Mouse (Mus musculus) thymus, adult 2 months (tissue): ENCODE data around the gene Zfp513.
A peak's percentile ranks its signal among the peaks of the same experiment; 100 is the strongest.

Experiments used
- CTCF ChIP-seq: fragments of 200-500 bp; IDR thresholded peaks from 2 replicates; pipeline ENCODE4 v1.5.1; 2012; ENCODE audit warnings: mild to moderate bottlenecking, control low read depth, low read length, moderate library complexity, borderline replicate concordance; ENCODE audit not compliant: control insufficient read depth, poor library complexity, insufficient read depth; ENCODE audit errors: extremely low read depth
- POLR2A ChIP-seq: fragments of 200-500 bp; IDR thresholded peaks from 2 replicates; pipeline ENCODE4 v1.6.1; 2012; ENCODE audit warnings: mild to moderate bottlenecking, low read length, control low read depth, moderate library complexity; ENCODE audit not compliant: control insufficient read depth, poor library complexity, insufficient read depth; ENCODE audit errors: extremely low read depth

DNA sequence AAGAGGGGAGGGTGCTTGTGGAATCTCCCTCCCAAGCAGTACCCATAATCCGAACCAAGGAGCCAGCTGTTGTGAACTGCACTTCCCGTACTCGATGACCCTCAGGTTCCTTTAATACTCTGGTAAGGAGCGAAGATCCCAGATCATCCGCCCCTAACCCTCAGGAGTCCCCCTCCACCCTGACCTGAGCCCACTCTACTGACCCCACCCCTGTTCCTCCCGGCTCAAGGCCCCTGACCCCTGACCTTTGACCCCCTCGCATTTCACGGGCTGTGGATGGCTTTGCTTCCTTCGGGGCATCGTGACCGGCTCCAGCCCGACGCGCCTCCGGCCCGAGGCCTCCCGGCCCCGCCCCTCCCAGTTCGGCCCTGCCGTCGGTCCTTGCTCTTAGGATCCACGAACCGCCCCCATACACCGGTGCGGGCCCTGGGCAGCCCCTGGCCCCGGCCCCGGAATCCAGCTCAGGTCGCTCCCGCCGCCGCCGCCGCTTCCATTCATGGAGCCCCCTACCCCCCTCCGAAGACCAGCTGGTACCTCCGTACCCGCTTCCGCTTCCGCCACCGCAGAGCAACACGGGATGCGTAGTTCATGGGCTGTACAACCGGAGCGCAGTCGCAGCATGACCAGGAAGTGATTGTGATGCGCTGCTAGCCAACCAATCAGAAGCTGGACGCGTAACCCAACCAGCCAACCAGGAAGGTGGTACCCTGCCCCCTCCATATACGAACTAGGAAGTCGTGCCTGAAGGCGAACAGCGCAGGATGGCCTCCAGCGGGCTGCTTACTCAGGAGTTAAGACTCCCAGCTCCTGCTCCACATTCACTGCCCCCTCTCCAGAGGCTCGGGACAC is at the start of gene Zfp513:
- peak; percentile 88 for TF ChIP-seq POLR2A
- TF ChIP-seq CTCF: peak; percentile 55; the same call in 1 of the 2 replicates
